Mouse (Mus musculus) forebrain, postnatal 0 days (tissue): ENCODE measurements at regions not wholly inside any gene's neighbourhood (a gene's known extent, or its start where the extent isn't known, plus 50 kb on each side); places are given as distances from the start of the nearest gene placed in this dataset.

Source experiments
- ATAC-seq: fragments of 200-750 bp; cut with Nextera tagmentation; 2 replicates; pipeline ENCODE4 v1.8.0; 2017; ENCODE audit warnings: mild to moderate bottlenecking, moderate library complexity
- DNase-seq: peaks from one replicate; pipeline ENCODE4 v3.0.0-alpha.2; 2015
- H3K27ac ChIP-seq: fragments of 300-500 bp; sonication (generic); 2 replicates; pipeline ENCODE4 v1.5.1; 2014; ENCODE audit warnings: low read depth, mild to moderate bottlenecking, antibody characterized with exemption, low read length, moderate library complexity, mixed read lengths
- H3K27me3 ChIP-seq: fragments of 300-500 bp; sonication (generic); 2 replicates; pipeline ENCODE4 v1.6.1; 2014; ENCODE audit warnings: mild to moderate bottlenecking, low read length, mixed read lengths; ENCODE audit not compliant: insufficient read depth
- H3K36me3 ChIP-seq: fragments of 300-500 bp; sonication (generic); 2 replicates; pipeline ENCODE4 v1.6.1; 2014; ENCODE audit warnings: mild to moderate bottlenecking, moderate library complexity; ENCODE audit not compliant: insufficient read depth
- H3K4me1 ChIP-seq: fragments of 300-500 bp; sonication (generic); 2 replicates; pipeline ENCODE4 v1.6.1; 2014; ENCODE audit warnings: antibody characterized with exemption; ENCODE audit not compliant: insufficient read depth
- H3K4me2 ChIP-seq: fragments of 300-500 bp; sonication (generic); 2 replicates; pipeline ENCODE4 v1.6.1; 2014; ENCODE audit warnings: low read depth, mild to moderate bottlenecking, moderate library complexity
- H3K4me3 ChIP-seq: fragments of 300-500 bp; sonication (generic); 2 replicates; pipeline ENCODE4 v1.5.1; 2014; ENCODE audit warnings: low read depth, low read length, mixed read lengths
- H3K9ac ChIP-seq: fragments of 300-500 bp; sonication (generic); 2 replicates; pipeline ENCODE4 v1.6.1; 2014; ENCODE audit warnings: mild to moderate bottlenecking
- H3K9me3 ChIP-seq: fragments of 300-500 bp; sonication (generic); 2 replicates; pipeline ENCODE4 v1.6.1; 2016; ENCODE audit warnings: low read length
- CTCF ChIP-seq: sonication (generic); IDR thresholded peaks from 2 replicates; pipeline ENCODE4 v1.5.1; 2016; ENCODE audit warnings: antibody characterized with exemption, control low read depth, low read depth
- WGBS: fragments of 180-500 bp; shearing (Covaris S2); extraction: QIAGEN DNeasy Blood & Tissue Kit; methylation state at CpG from one replicate; pipeline ENCODE4 v1.1.7; 2014; 5-methylcytosine and 5-hydroxymethylcytosine counted together

DNA sequence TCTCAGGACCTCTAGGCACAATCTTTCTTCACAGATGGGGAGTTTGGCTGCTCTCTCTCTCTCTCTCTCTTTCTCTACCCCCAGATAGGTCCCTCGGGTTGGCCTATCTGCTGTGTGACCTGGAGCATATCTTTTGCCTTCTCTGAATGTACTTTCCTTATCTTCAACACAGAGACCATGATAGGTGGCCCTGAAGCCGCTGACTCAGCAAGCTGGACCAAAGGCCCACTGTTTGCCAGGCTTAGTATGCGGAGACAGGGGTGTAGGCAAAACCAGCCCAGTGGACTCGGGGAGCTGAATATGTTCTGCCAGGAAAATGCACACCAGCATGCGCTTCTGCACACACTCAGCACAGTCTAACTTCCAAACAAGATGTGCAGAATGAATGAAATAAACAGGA, 150.7 kb upstream of the Rybp start:
- H3K27ac ChIP-seq = 0 out of 2 replicates have a peak overlapping the region, but pooled peaks have one; percentile 29
- H3K4me2 ChIP-seq = peak overlapping the region; percentile 57
- no peaks in the 10 kb centered on the region for H3K36me3 ChIP-seq
- no peak overlapping the region for H3K9ac ChIP-seq
- no peaks in the 10 kb centered on the region for H3K27me3 ChIP-seq
- DNase-seq (no peak), ATAC-seq (no peak)
- no peaks in the 10 kb centered on the region for H3K9me3 ChIP-seq
- no peak for TF ChIP-seq CTCF
- peaks cover 15% of the 10 kb centered on the region for H3K4me1 ChIP-seq
- WGBS = 48% methylated on average over 5 of the region's 5 CpGs
- no peak overlapping the region for H3K4me3 ChIP-seq

DNA sequence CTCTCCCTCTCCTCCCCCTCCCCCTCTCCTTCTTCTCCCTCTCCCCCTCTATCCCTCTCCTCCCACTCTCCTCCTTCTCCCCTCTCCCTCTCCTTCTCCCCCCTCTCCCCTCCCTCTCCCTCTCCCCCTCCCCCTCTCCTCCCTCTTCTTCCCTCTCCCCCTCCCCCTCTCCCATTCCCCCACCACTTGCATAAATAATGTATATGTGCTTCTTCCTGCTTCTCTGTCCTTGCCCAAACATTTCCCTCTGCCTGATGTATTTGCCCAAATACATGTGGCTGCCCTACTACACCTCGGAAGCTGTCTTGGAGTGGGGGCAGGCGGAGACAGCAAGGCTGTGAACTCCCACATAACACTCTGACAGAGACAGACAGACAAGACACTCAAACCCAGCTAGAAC, 149.2 kb upstream of the Rybp start:
- no peak overlapping the region for H3K4me3 ChIP-seq
- peaks cover 15% of the 10 kb centered on the region for H3K4me1 ChIP-seq
- H3K27me3 ChIP-seq = no peaks in the 10 kb centered on the region
- no peak overlapping the region for H3K9ac ChIP-seq
- no peak overlapping the region for H3K4me2 ChIP-seq
- H3K9me3 ChIP-seq = no peaks in the 10 kb centered on the region
- 86% methylated on average over 2 of the region's 2 CpGs for WGBS
- no peaks in the 10 kb centered on the region for H3K36me3 ChIP-seq
- no peak overlapping the region for H3K27ac ChIP-seq
- no peak for TF ChIP-seq CTCF
- ATAC-seq (no peak), DNase-seq (no peak)

DNA sequence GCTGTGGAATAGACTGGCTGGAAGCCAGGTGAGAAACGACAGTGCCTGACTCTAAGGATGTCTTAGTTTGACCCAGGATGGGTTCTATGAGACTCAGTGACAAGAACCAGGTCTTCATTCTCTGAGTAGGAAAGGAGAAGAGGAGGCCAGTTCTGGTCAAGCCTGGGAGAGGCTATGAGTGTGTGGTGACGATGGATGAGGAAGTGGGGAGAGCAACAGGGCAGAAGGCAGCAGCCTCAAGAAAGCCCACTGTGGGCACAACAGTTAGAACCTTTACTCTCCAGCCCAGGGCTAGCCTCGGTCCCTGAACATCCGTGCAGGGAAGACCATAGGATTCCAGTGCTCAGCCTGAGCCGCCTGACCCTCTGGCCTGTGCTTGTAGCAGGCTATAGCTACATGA, 147.9 kb upstream of the Rybp start:
- no peaks in the 10 kb centered on the region for H3K36me3 ChIP-seq
- H3K9ac ChIP-seq = no peak overlapping the region
- WGBS = 67% methylated on average over 5 of the region's 5 CpGs

DNA sequence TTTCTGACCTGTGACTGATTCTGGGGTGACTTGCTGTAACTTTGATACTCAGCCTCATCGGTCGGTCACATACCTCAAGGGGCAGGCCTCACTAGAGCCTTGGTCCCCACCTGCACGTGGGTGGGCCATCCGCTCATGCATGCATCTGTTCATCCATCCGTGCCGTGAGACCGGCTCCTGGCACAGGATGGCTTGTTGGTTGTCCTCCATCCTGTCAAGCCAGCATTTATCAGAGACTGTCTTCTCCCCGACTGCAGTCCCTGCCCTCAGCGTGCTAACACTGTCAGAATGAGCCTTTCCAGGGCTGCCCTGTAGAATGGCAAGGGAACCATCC, 146.2 kb upstream of the Rybp start:
- no peaks in the 10 kb centered on the region for H3K27me3 ChIP-seq
- H3K4me3 ChIP-seq = no peak overlapping the region
- DNase-seq (no peak), ATAC-seq (no peak)
- 24% methylated on average over 9 of the region's 9 CpGs for WGBS
- H3K4me2 ChIP-seq = no peak overlapping the region
- H3K9me3 ChIP-seq = no peaks in the 10 kb centered on the region
- TF ChIP-seq CTCF = no peak
- H3K4me1 ChIP-seq = peaks cover 6% of the 10 kb centered on the region; the same call in 1 of the 2 replicates
- H3K27ac ChIP-seq = no peak overlapping the region
- H3K9ac ChIP-seq = no peak overlapping the region
- no peaks in the 10 kb centered on the region for H3K36me3 ChIP-seq

More for the DNA sequence above, 147.9 kb upstream of the Rybp start:
- TF ChIP-seq CTCF = no peak
- Histone ChIP-seq H3K27ac (no peak overlapping the region), H3K4me1 (peaks cover 15% of the 10 kb centered on the region), H3K4me3 (no peak overlapping the region), H3K27me3 (no peaks in the 10 kb centered on the region), H3K9me3 (no peaks in the 10 kb centered on the region), H3K4me2 (no peak overlapping the region)
- DNase-seq (no peak), ATAC-seq (no peak)

DNA sequence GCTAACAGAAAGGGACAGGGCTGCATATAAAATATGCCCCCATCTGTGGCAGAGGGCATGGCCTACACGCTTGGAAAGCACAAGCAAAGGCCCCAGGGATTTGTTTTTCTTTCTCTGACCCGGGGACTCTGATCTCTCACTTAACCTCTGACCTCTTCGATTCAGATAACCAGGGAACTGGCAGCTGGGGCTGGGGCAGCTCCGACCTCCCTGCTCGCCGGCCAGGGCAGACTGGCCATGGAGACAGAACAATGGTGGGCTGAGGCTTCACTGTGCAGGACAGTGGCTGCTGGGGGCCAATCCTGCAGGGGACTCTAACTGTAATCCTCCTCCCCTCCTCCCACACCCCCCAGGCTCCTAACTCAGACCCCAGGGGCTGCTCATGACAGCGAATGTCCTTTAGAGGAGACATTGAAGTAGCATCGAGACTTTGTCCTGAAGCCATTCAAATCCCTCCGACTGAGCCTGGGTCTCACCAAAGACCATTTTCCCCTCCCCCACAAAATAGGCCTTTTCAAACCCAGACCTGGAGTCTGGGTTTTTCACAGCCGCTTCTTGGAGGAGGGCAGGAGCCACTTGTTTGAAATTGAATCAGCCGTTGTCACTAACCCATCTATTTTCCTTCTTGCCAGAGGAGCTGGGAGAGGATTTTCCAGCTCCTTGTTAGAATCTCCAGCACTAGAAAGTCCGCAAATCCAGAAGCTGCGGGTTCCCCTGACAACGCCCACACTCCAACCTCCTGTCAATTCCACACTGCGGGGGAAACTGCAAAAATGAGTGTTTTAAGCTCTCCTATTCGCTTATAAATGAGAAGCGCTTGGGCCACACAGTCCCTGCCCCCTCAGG, 145.6 kb upstream of the Rybp start:
- ATAC-seq = peak; percentile 50; the same call in 1 of the 2 replicates
- Histone ChIP-seq H3K4me3 (no peak overlapping the region), H3K36me3 (no peaks in the 10 kb centered on the region), H3K4me1 (0 out of 2 replicates have a peak, but pooled peaks cover under 1% of the 10 kb centered on the region), H3K9me3 (no peaks in the 10 kb centered on the region), H3K4me2 (no peak overlapping the region), H3K27ac (no peak overlapping the region), H3K27me3 (no peaks in the 10 kb centered on the region), H3K9ac (no peak overlapping the region)
- no peak for DNase-seq
- no peak for TF ChIP-seq CTCF
- WGBS = 26% methylated on average over 17 of the region's 17 CpGs

DNA sequence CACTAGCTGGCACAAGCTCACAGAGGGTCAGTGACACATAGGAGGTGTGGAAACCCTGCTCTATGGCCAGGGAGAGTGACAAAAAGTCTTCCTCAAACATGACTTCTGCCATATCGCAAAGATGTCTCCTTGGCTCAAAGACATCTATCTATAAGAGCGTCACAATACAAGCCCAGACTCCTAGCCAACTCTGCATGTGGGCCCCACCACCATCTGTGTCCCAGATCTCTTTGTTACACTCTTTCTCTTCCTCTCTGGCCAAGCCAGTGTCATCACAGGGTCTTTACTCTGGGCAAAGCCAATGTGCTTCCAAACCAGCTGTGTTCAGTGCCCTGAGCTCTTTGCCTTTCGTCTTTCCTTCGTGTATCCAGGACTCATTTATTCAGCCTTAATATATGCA, 143.0 kb upstream of the Rybp start:
- no peak for DNase-seq
- Histone ChIP-seq H3K27me3 (no peaks in the 10 kb centered on the region), H3K4me3 (no peak overlapping the region), H3K27ac (no peak overlapping the region), H3K9ac (no peak overlapping the region), H3K4me1 (no peaks in the 10 kb centered on the region), H3K4me2 (no peak overlapping the region), H3K9me3 (no peaks in the 10 kb centered on the region), H3K36me3 (no peaks in the 10 kb centered on the region)
- TF ChIP-seq CTCF = no peak
- no peak; the same call in 1 of the 2 replicates for ATAC-seq
- WGBS = 57% methylated on average over 4 of the region's 4 CpGs

DNA sequence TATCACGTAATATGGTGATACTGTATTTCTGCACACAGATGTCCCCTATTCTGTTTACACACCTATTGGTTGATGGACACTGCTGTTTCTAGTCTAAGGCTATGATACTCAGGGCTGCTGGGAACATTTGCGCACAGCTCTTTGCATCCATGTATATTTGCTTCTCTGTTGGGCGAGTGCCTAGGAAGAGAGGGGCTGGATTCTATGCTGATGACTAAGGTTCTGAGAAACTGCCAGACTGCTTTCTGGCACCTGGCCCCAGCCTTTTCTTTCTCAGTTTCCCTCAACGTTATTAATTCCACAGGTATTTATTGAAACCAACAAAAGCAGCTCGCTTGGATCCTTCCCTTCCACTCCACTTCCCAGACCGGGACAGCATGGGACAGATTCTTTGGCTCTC, 142.2 kb upstream of the Rybp start:
- no peak for TF ChIP-seq CTCF
- no peak overlapping the region for H3K27ac ChIP-seq
- H3K27me3 ChIP-seq = no peaks in the 10 kb centered on the region
- no peaks in the 10 kb centered on the region for H3K4me1 ChIP-seq
- H3K4me3 ChIP-seq = no peak overlapping the region
- H3K9me3 ChIP-seq = no peaks in the 10 kb centered on the region
- WGBS = 47% methylated on average over 6 of the region's 6 CpGs
- no peak overlapping the region for H3K9ac ChIP-seq
- no peak overlapping the region for H3K4me2 ChIP-seq
- ATAC-seq (no peak), DNase-seq (peak; percentile 48)
- H3K36me3 ChIP-seq = no peaks in the 10 kb centered on the region
